Mouse (Mus musculus) embryonic facial prominence, embryonic 15.5 days (tissue): ENCODE measurements around the gene Idua. TPM values are rescaled to one million over a fixed set of nuclear protein-coding genes. Genes with fewer than 3 reads are reported as not detected.

Experiments used
- ATAC-seq: fragments of 200-750 bp; cut with Nextera tagmentation; 2 replicates; pipeline ENCODE4 v1.8.0; 2017; ENCODE audit warnings: low read depth, moderate TSS enrichment; ENCODE audit not compliant: insufficient number of reproducible peaks, low FRiP score, low TSS enrichment
- H3K27ac ChIP-seq: fragments of 300-500 bp; sonication (generic); replicated peaks from 2 replicates; pipeline ENCODE4 v1.5.1; 2015; ENCODE audit warnings: mild to moderate bottlenecking, inconsistent platforms
- H3K27me3 ChIP-seq: fragments of 300-500 bp; sonication (generic); 2 replicates; pipeline ENCODE4 v1.6.1; 2015; ENCODE audit warnings: inconsistent platforms
- H3K36me3 ChIP-seq: fragments of 300-500 bp; sonication (generic); 2 replicates; pipeline ENCODE4 v1.6.1; 2015; ENCODE audit warnings: mild to moderate bottlenecking, inconsistent platforms
- H3K4me1 ChIP-seq: fragments of 300-500 bp; sonication (generic); 2 replicates; pipeline ENCODE4 v1.6.1; 2015; ENCODE audit warnings: inconsistent platforms
- H3K4me2 ChIP-seq: fragments of 300-500 bp; sonication (generic); replicated peaks from 2 replicates; pipeline ENCODE4 v1.6.1; 2015; ENCODE audit warnings: mild to moderate bottlenecking, inconsistent platforms
- H3K4me3 ChIP-seq: fragments of 300-500 bp; sonication (generic); replicated peaks from 2 replicates; pipeline ENCODE4 v1.5.1; 2015; ENCODE audit warnings: mild to moderate bottlenecking, inconsistent platforms
- H3K9ac ChIP-seq: fragments of 300-500 bp; sonication (generic); 2 replicates; pipeline ENCODE4 v1.6.1; 2015; ENCODE audit warnings: inconsistent platforms
- H3K9me3 ChIP-seq: fragments of 300-500 bp; sonication (generic); replicated peaks from 2 replicates; pipeline ENCODE4 v1.6.1; 2016; ENCODE audit warnings: inconsistent platforms
- WGBS: fragments of 180-500 bp; shearing (Covaris S2); methylation state at CpG from one replicate; pipeline ENCODE4 v1.1.7; 2015; 5-methylcytosine and 5-hydroxymethylcytosine counted together
- polyA plus RNA-seq: library from polyadenylated mRNA; unstranded; fragments of >200 nt; fragmentation: Nextera tagmentation; extraction: Ambion mirVana; gene quantifications from 2 replicates; pipeline ENCODE4 v1.2.1, GENCODE M21; 2015

The Idua gene
- polyA plus RNA-seq, 1 experiment from 2014 or later, result 18.1 TPM

DNA sequence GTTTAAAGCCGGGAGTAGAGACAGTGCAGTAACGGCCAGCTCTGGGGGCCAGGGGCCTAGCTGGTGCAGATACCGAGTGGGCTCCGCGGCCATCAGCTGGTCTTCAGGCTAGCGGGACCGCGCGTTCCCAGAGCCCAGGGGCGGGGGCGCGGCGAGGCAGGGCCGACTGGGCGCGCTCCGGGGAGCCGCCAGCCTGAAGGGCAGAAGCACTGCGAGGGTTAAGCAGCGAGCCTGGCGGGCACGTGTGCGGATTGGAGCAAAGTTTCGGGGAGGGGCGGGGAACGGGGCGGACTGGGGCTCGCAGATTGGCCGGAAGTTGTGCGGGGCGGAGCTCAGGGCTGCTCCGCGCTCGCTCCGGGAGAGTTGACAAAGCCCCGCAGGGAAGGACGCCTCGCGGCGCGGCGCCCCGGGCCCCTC lies 33.7 kb downstream of the Idua start:
- no peaks in the 10 kb centered on the region for H3K27me3 ChIP-seq
- under 1% methylated on average over 39 of the region's 43 CpGs for WGBS
- H3K9ac ChIP-seq, result peak overlapping the region; percentile 69
- peak overlapping the region; percentile 84 for H3K4me3 ChIP-seq
- no peak overlapping the region for H3K27ac ChIP-seq
- peak overlapping the region; percentile 83 for H3K4me2 ChIP-seq
- H3K9me3 ChIP-seq, result no peaks in the 10 kb centered on the region
- peak; percentile 92 for ATAC-seq
- peaks cover 50% of the 10 kb centered on the region for H3K4me1 ChIP-seq
- peaks cover 3% of the 10 kb centered on the region; the same call in 1 of the 2 replicates for H3K36me3 ChIP-seq

DNA sequence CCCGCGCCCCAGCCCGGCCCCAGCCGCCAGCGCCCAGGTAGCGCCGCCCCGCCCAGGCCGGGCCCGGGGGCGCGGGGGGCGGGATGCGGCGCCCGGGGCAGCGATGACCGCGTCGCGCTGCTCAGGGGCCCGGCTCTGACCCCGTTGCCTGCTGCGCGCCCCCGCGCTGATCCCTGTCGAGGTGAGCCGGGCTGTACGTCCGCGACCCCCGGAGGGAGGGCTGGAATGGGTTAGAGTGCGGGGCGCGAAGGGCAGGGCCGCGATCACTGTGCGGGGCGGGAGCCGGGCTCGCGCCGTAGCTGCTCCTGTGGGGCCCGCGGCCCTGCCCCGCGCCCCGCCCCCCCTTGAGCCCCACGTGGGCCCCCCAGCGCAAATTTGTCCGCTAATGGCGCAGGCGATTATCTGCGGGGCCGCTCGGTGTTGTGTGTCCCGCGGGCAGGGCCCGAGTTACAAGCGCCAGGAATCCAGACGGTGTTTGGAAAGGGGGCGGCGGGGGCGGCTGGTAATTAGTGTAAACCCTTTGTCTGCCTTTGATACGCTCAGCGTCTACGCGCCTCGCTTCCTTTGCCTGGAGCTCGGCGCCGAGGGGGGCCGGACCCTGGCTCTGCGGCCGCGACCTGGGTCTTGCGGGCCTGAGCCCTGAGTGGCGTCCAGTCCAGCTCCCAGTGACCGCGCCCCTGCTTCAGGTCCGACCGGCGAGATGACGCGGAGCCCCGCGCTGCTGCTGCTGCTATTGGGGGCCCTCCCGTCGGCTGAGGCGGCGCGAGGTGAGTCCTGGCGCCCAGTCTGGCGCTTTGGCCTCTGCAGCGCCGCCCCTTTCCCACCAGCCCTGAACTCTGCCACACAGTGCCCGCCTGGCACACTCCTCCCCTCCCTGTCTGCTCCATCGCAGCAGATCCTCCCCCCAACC lies 34.5 kb downstream of the Idua start:
- WGBS, result 1% methylated on average over 97 of the region's 99 CpGs
- Histone ChIP-seq H3K36me3 (peaks cover 3% of the 10 kb centered on the region; the same call in 1 of the 2 replicates), H3K4me3 (peak overlapping the region; percentile 84), H3K4me2 (peak overlapping the region; percentile 83), H3K9ac (peak overlapping the region; percentile 69), H3K27me3 (no peaks in the 10 kb centered on the region), H3K27ac (peak overlapping the region; percentile 58), H3K4me1 (peaks cover 54% of the 10 kb centered on the region), H3K9me3 (no peaks in the 10 kb centered on the region)
- ATAC-seq, result peak; percentile 41

DNA sequence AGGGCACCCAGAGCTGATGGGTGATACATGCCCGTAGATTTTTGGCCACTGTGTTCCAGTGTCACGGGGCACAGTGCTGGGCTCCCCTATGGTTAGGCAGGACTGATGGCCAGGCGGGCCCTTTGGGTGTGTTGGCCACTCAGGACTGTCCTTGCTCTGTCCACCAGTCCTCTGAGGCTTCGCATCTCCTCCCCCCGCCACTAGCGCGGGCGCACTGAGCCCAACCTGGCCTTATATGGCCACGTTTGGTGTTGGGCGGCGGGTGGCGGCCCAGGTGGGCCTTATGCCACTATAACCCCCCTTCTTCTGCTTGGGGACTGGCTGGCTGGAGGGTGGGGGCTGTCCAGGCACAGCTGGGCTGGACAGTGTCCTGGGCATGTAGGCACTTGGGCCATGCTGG lies 35.7 kb downstream of the Idua start:
- no peak overlapping the region for H3K27ac ChIP-seq
- no peak overlapping the region for H3K9ac ChIP-seq
- no peaks in the 10 kb centered on the region for H3K27me3 ChIP-seq
- H3K36me3 ChIP-seq, result peaks cover 3% of the 10 kb centered on the region; the same call in 1 of the 2 replicates
- H3K4me2 ChIP-seq, result no peak overlapping the region
- peaks cover 54% of the 10 kb centered on the region for H3K4me1 ChIP-seq
- WGBS, result 90% methylated on average over 12 of the region's 12 CpGs
- no peaks in the 10 kb centered on the region for H3K9me3 ChIP-seq
- H3K4me3 ChIP-seq, result no peak overlapping the region
- no peak for ATAC-seq

DNA sequence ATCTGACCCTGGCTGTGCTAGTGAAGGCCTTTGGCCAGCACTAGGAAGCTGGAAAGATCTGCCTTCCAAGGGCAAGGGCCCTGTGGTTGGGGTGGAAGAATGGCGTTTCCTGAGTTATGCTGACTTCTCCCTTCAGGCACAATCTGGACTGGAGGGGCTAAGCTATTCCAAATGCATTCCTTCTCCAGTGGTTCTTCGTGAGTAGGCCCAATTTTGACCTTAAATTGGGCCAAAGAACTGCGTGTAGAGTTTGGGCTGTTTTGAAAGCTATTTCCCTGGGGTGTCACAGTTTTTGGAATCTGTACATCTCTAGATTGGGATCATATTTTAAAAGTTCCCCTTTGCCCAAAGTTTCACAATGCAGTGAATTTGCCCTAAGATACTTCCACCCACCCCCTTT lies 36.4 kb downstream of the Idua start:
- H3K9me3 ChIP-seq, result no peaks in the 10 kb centered on the region
- H3K4me3 ChIP-seq, result no peak overlapping the region
- no peak overlapping the region for H3K4me2 ChIP-seq
- H3K9ac ChIP-seq, result no peak overlapping the region
- ATAC-seq, result no peak
- 63% methylated on average over 3 of the region's 3 CpGs for WGBS
- H3K27me3 ChIP-seq, result no peaks in the 10 kb centered on the region
- peaks cover 53% of the 10 kb centered on the region for H3K4me1 ChIP-seq
- no peak overlapping the region for H3K27ac ChIP-seq
- peaks cover 3% of the 10 kb centered on the region; the same call in 1 of the 2 replicates for H3K36me3 ChIP-seq

DNA sequence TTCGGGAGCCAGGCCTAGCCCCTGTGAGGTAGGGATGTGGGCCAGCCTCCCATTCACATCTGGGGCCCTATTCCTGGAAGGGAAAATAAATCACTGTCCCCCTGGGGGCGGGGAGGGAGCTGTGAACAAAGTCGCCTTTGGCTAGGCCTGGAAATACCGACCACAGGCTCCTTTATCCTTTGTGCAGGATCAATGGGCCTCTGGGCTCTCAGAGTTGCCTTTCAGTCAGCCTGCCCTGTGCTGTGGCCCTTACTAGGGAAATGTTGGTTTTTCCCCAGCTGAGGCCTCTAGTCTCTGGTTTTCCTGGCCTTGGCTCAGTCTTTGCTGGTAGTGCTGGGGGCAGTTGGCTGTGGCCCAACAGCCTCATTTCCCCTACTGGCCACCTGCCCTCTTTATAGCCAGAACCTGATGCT lies 37.2 kb downstream of the Idua start:
- no peak overlapping the region for H3K9ac ChIP-seq
- no peak overlapping the region for H3K4me2 ChIP-seq
- WGBS, result 40% methylated on average over 4 of the region's 4 CpGs
- H3K9me3 ChIP-seq, result no peaks in the 10 kb centered on the region
- H3K27me3 ChIP-seq, result no peaks in the 10 kb centered on the region
- peaks cover 45% of the 10 kb centered on the region for H3K4me1 ChIP-seq
- no peak for ATAC-seq
- peaks cover 3% of the 10 kb centered on the region; the same call in 1 of the 2 replicates for H3K36me3 ChIP-seq
- H3K4me3 ChIP-seq, result no peak overlapping the region
- H3K27ac ChIP-seq, result no peak overlapping the region; the same call in 1 of the 2 replicates

DNA sequence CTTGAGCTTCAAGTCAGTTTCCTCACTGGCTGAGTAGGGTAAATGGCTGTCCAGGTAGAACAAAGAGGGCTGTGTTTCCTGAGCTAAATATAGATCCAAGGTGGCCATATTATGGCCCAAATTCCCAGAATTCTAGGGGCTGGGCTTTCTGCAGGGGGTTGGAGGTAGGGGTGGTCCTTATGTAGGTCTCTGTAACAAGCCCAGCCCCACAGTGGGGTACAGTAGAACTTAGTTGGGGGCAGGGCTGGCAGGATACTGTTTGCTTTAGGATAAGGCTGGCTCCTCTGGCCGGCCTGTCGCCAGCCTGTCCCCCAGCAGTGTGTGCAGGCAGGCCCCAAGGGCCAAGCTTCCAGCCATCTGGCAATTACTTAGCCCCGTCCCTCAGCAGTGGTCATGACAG lies 40.2 kb downstream of the Idua start:
- peaks cover 12% of the 10 kb centered on the region for H3K36me3 ChIP-seq
- ATAC-seq, result no peak
- 21% methylated on average over 3 of the region's 3 CpGs for WGBS

DNA sequence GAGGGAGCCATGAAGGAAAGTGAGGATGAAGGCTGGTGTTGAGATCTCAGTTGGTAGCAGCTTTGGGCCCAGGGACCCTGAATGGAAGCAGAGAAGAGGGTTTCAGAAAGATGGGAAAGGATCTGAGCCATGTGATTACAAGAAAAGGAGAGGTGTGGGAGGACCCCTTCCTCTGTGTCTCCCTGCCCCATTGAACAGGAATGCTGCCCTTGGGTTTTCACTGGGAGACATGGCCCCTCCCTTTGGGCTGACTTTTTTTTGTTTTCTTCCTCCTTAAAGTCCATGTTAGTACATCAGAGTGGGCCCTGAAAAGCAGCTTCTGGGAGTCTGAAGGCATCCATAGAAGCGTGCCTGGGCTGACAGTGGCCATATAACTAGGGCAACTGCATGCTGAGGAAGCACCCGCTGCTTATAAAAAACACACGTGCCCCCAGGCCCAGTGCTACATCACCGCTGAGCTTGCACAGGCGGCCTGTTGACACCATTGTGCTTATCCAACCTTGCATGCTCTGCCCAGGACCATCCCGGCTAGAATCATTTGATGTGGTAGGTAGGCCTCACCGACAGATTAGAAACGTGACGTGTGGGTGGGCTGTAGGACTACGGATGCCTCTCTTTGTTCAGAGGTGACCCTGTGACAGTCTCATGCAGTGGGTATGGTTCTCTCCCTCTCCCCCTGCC lies 41.4 kb downstream of the Idua start:
- H3K9me3 ChIP-seq, result no peaks in the 10 kb centered on the region
- peaks cover 21% of the 10 kb centered on the region for H3K36me3 ChIP-seq
- H3K4me1 ChIP-seq, result peaks cover 17% of the 10 kb centered on the region
- no peak overlapping the region for H3K27ac ChIP-seq
- H3K27me3 ChIP-seq, result no peaks in the 10 kb centered on the region
- H3K4me2 ChIP-seq, result no peak overlapping the region
- H3K4me3 ChIP-seq, result no peak overlapping the region
- ATAC-seq, result no peak
- no peak overlapping the region for H3K9ac ChIP-seq
- 59% methylated on average over 10 of the region's 10 CpGs for WGBS

More for the DNA sequence above, 40.2 kb downstream of the Idua start:
- no peak overlapping the region for H3K4me2 ChIP-seq
- H3K4me1 ChIP-seq, result peaks cover 27% of the 10 kb centered on the region
- H3K4me3 ChIP-seq, result no peak overlapping the region
- H3K9me3 ChIP-seq, result no peaks in the 10 kb centered on the region
- no peak overlapping the region for H3K9ac ChIP-seq
- no peaks in the 10 kb centered on the region for H3K27me3 ChIP-seq
- no peak overlapping the region for H3K27ac ChIP-seq

DNA sequence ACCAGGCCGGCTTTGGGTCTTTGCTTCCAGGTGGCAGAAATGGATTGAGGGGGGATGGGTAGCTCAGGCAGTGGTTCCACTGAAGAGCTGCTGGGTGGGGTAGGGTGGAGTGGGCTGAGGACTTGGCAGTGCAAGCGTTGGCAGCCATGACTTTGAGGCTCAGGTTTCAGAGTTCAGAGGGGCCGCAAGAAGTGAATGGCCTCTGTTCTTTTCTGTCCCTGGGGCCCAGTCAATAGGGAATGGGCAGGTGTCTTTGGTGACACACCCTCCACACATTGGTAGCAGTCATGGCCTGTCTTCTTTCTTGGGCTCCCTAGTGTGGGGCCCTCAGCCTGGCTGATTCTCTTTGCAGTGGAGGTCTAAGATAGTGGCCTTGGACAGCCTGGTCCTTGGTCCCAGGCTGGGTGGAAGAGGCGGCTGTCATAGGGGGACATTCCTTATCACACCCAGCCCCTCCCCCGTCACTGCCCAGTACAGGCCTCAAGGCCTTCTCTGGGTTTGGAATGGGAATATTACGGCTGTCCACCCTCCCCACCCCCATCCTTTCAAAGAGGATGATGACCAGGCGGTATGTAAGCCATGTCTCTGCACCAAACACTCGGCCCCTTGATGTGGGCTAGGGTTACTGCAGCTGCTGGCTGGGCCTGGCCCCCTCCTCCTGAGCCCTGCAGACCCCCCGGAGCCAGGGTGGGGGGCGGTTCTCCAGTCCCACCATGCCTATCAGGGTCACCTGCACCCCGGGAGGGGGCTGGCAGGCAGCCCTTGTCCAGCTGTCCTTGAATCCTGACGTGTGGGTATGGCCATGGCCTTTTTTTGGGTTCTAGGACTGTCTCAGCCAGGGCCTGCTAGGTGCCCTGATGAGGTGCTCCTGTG lies 43.9 kb downstream of the Idua start:
- no peak overlapping the region for H3K4me2 ChIP-seq
- WGBS, result 65% methylated on average over 12 of the region's 12 CpGs
- no peak overlapping the region for H3K27ac ChIP-seq
- no peaks in the 10 kb centered on the region for H3K27me3 ChIP-seq
- H3K4me3 ChIP-seq, result no peak overlapping the region
- ATAC-seq, result peak; percentile 36
- peaks cover 4% of the 10 kb centered on the region; the same call in 1 of the 2 replicates for H3K4me1 ChIP-seq
- no peaks in the 10 kb centered on the region for H3K9me3 ChIP-seq
- peaks cover 36% of the 10 kb centered on the region for H3K36me3 ChIP-seq
- no peak overlapping the region for H3K9ac ChIP-seq

DNA sequence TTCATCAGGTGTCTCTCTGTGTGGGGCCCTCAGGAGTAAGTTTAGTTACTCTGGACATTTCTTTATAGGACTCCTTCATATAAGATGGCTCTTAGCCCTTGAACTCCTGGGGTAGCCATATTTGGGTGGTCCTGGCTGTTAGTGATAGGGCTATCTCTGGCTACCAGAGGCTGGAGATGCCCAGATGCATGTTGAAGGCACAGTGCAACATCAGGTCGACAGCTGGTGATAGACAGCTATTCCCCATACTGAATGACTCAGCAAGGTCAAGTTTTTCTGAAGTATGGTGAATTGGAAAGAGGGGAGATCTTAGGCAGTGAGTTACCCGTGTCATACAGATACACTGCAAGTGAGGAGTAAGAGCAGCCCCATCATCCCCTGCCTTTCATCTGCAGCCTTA lies 47.6 kb downstream of the Idua start:
- WGBS, result 84% methylated on average over 2 of the region's 2 CpGs
- no peak for ATAC-seq
- no peaks in the 10 kb centered on the region for H3K4me1 ChIP-seq
- no peaks in the 10 kb centered on the region for H3K9me3 ChIP-seq
- no peaks in the 10 kb centered on the region for H3K27me3 ChIP-seq
- H3K9ac ChIP-seq, result no peak overlapping the region
- H3K27ac ChIP-seq, result no peak overlapping the region
- peaks cover 36% of the 10 kb centered on the region for H3K36me3 ChIP-seq
- H3K4me2 ChIP-seq, result no peak overlapping the region
- H3K4me3 ChIP-seq, result no peak overlapping the region

DNA sequence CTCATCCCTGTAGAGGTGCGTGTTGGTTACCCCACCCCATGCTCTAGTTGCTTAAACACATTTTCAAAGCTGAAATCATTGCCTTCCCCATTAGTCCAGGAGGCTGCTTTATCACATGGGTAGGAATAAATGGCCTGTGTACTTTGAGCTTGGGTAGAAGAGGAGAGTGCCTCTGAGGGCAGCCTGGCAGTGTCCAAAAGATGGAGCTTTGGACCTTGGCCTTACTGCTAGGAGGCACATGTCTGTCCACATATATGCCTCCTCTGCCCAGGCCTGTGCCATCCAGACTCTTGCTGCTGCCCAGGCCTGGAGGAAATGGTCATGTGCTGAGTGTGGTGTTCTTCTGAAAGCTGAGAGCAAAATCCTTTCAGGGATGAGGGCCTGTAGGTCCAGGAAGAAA lies 48.3 kb downstream of the Idua start:
- Histone ChIP-seq H3K4me2 (no peak overlapping the region), H3K36me3 (peaks cover 36% of the 10 kb centered on the region), H3K27me3 (no peaks in the 10 kb centered on the region), H3K9ac (no peak overlapping the region), H3K4me1 (no peaks in the 10 kb centered on the region), H3K9me3 (no peaks in the 10 kb centered on the region), H3K27ac (no peak overlapping the region), H3K4me3 (no peak overlapping the region)
- ATAC-seq, result no peak
- 80% methylated on average over 1 of the region's 1 CpGs for WGBS
